Mouse (Mus musculus) layer of hippocampus, adult 6 months (tissue): ENCODE data around the gene Mfap3l. TPM values are rescaled to one million over a fixed set of nuclear protein-coding genes. Genes with fewer than 3 reads are reported as not detected.

Experiments
- long read RNA-seq, 2 experiments: library from polyadenylated mRNA; unstranded; transcript quantifications; one replicate each; pipeline ENCODE4 v2.0.0; 2019 to 2020
- polyA plus RNA-seq: library from polyadenylated mRNA; unstranded; fragments of <200 nt; fragmentation: Nextera tagmentation; gene quantifications from 2 replicates; pipeline ENCODE4 v1.2.3, GENCODE M21; 2021

Gene Mfap3l
- polyA plus RNA-seq = 8.4 and 11.4 TPM in 2 replicates
- long read RNA-seq, experiment 1, full-length matches to known transcripts = 10 of 21 reads
- long read RNA-seq, experiment 1, partial matches to known transcripts = 0 of 21 reads
- long read RNA-seq, experiment 1, other reads (novel, unspliced or antisense) = 11 of 21 reads
- long read RNA-seq, experiment 2, full-length matches to known transcripts = 42 of 54 reads
- long read RNA-seq, experiment 2, partial matches to known transcripts = 8 of 54 reads
- long read RNA-seq, experiment 2, other reads (novel, unspliced or antisense) = 4 of 54 reads

DNA sequence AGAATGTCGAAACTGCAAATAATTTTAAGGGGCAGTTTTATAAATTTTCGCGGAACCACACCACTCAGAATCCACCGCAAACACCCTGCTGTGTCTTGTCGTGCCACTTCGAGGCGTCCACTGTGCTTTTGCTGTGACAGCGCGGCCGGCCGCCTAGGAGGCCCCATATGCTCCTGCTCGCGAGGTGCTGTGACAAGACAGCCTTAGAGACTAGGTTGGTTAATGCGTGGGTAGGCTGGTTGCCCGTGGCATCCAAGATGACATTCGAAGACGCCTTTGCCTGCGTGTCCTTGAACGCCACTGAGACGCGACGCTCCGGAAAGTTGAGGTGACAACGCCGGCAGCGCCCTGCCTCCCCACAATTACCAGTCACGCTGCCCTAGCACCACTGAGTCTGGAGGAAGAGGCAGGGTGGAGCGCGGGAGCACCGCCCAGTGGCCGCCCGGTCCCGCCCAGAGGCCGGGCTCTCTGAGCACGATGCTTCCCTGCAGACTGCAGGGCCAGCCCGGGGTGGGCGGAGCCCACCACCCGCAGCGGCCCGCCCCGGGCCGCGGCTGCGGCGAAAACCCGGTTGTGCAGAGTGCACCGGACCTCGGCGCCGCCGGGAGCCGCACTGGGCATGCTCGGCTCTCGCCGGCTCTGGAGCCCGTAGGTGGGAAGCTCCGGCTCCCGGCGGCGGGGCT lies at the start of gene Mfap3l:
Mfap3l (plus strand) TSS at position 578 of the 683 bp plus-strand sequence.

Other genes with a start within 250 kb of the Mfap3l start
- gene Gm10283, start 129.6 kb upstream of the Mfap3l start, polyA plus RNA-seq = not detected in 2 replicates
- 0.26 and 0.38 TPM in 2 replicates for gene Aadat, start 126.9 kb upstream of the Mfap3l start, polyA plus RNA-seq